Mouse (Mus musculus): ENCODE results near the gene Asic2. TPM values are rescaled to one million over a fixed set of nuclear protein-coding genes. Genes with fewer than 3 reads are reported as not detected.
A peak's percentile ranks its signal among the peaks of the same experiment; 100 is the strongest.
"Not testable (repeated sequence)": the region's sequence is repeated elsewhere in the genome, so short reads cannot be mapped to it uniquely, and the experiment has no call there.

Gene Asic2
- polyA plus RNA-seq, 1 experiment = 0.75 TPM

DNA sequence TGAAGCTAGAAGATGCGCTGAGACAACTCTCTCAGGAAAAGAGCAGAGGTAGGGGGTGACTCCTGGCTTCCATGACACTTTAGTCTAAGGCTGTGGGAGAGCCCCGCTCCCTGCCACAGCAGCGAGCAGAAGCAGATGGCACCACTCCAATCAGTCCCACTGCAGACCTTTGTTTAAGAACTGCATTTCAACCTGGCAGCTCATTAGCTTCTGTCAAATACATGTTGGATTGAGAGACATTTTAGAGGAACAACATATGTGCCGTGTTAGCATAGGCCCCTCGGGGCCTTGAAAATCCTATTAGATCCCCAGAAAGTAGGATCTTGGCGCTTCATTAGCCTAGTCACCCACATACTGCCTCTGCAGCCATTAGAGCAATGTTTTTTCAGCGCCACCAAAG is 697.7 kb downstream of the Asic2 start:
- TF ChIP-seq CTCF (conservative IDR thresholded peaks at IDR 0.05; ENCODE audit: insufficient read depth, insufficient read length, low read depth, low read length) (no peak), POLR2A (IDR thresholded peaks at IDR 0.05; ENCODE audit: low read depth, low read length) (no peak)
- H3K36me3 ChIP-seq (ENCODE audit: control insufficient read depth, insufficient read depth, low read length) = no peaks in the 10 kb centered on the region
- WGBS = 75% methylated on average over 7 of the region's 7 CpGs
- no peaks in the 10 kb centered on the region for H3K27me3 ChIP-seq (replicated peaks; ENCODE audit: control insufficient read depth, insufficient read depth, low read length)
- H3K4me3 ChIP-seq (ENCODE audit: insufficient read depth, low read depth, low read length) = no peak overlapping the region
- no peaks in the 10 kb centered on the region for H3K4me1 ChIP-seq (ENCODE audit: control insufficient read depth, insufficient read depth, low read length)
- DNase-seq = no peak
- H3K27ac ChIP-seq (ENCODE audit: insufficient read depth, low read depth, low read length) = no peak overlapping the region

DNA sequence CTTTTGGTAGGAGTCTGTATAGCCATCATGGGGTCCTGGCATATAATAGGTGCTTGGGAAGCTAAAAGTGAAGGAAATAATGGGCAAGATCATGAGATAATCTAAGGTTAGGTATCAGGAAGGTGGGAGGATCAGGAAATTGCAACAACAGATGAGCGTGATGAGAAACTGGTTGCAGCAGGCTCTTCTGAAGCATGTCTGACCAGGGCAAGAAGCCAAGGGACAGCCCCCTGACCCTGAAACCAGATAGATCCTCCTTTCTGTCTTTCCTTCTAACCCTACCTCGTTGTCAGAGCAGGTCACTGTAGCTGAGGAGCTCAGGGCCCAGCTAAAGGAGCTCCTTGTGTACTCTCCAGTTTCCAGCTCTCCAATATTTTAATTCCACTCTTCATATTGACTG is 704.5 kb downstream of the Asic2 start:
- Histone ChIP-seq H3K36me3 (ENCODE audit: control insufficient read depth, insufficient read depth, low read length) (no peaks in the 10 kb centered on the region), H3K27me3 (replicated peaks; ENCODE audit: control insufficient read depth, insufficient read depth, low read length) (no peaks in the 10 kb centered on the region), H3K4me3 (ENCODE audit: insufficient read depth, low read depth, low read length) (no peak overlapping the region), H3K4me1 (ENCODE audit: control insufficient read depth, insufficient read depth, low read length) (no peaks in the 10 kb centered on the region), H3K27ac (ENCODE audit: insufficient read depth, low read depth, low read length) (no peak overlapping the region)
- DNase-seq = no peak
- no peak for TF ChIP-seq CTCF (conservative IDR thresholded peaks at IDR 0.05; ENCODE audit: insufficient read depth, insufficient read length, low read depth, low read length)
- no peak for TF ChIP-seq POLR2A (IDR thresholded peaks at IDR 0.05; ENCODE audit: low read depth, low read length)
- WGBS = 24% methylated on average over 2 of the region's 2 CpGs

DNA sequence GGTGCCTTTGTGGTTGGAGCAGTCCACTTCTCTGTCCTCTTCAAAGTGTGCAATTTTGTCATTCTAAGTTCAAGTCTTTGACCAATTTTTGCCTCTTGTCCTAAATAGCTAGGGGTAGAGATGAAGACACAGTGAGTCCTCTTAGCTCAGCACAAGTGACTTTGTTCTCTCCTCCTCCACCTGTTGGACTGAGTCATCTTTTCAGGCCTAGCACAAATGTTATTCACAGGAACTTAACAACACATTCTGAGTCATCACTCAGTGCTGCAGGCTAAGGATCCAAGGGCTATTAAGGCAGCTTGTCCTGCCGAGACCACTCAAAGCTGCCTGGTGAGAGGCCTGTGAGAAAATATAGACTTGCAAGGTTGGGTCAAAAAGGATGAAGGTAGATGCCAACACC is 705.1 kb downstream of the Asic2 start:
- H3K4me1 ChIP-seq (ENCODE audit: control insufficient read depth, insufficient read depth, low read length) = no peaks in the 10 kb centered on the region
- TF ChIP-seq POLR2A (IDR thresholded peaks at IDR 0.05; ENCODE audit: low read depth, low read length) (no peak), CTCF (conservative IDR thresholded peaks at IDR 0.05; ENCODE audit: insufficient read depth, insufficient read length, low read depth, low read length) (no peak)
- DNase-seq = no peak
- no peak overlapping the region for H3K27ac ChIP-seq (ENCODE audit: insufficient read depth, low read depth, low read length)
- no peaks in the 10 kb centered on the region for H3K36me3 ChIP-seq (ENCODE audit: control insufficient read depth, insufficient read depth, low read length)
- H3K4me3 ChIP-seq (ENCODE audit: insufficient read depth, low read depth, low read length) = no peak overlapping the region
- H3K27me3 ChIP-seq (replicated peaks; ENCODE audit: control insufficient read depth, insufficient read depth, low read length) = no peaks in the 10 kb centered on the region
- 69% methylated on average over 1 of the region's 1 CpGs for WGBS

DNA sequence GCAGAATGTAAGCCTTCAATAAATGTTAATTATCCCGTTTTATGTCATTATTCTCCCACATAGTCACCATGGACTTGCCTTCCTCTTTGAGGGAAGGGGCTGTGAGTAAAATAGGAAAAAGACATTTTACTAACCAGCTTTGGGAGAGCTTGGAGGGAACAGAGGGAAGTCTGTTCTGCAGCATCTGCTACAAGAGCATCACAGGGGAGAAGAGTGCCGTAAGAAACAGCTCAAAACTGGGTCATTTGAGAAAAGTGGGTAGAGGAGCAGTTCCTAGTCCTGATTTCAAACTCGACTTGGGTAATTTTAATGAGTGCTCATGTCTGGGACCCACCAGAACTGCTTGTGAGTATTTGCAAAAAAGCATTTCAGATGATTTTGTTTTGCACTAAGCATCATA is 707.0 kb downstream of the Asic2 start:
- H3K36me3 ChIP-seq (ENCODE audit: control insufficient read depth, insufficient read depth, low read length) = no peaks in the 10 kb centered on the region
- WGBS = 85% methylated on average over 3 of the region's 3 CpGs
- H3K4me1 ChIP-seq (ENCODE audit: control insufficient read depth, insufficient read depth, low read length) = no peaks in the 10 kb centered on the region
- no peak overlapping the region for H3K27ac ChIP-seq (ENCODE audit: insufficient read depth, low read depth, low read length)
- TF ChIP-seq POLR2A (IDR thresholded peaks at IDR 0.05; ENCODE audit: low read depth, low read length) = no peak
- no peak for TF ChIP-seq CTCF (conservative IDR thresholded peaks at IDR 0.05; ENCODE audit: insufficient read depth, insufficient read length, low read depth, low read length)
- no peak for DNase-seq
- H3K27me3 ChIP-seq (replicated peaks; ENCODE audit: control insufficient read depth, insufficient read depth, low read length) = no peaks in the 10 kb centered on the region
- no peak overlapping the region for H3K4me3 ChIP-seq (ENCODE audit: insufficient read depth, low read depth, low read length)

DNA sequence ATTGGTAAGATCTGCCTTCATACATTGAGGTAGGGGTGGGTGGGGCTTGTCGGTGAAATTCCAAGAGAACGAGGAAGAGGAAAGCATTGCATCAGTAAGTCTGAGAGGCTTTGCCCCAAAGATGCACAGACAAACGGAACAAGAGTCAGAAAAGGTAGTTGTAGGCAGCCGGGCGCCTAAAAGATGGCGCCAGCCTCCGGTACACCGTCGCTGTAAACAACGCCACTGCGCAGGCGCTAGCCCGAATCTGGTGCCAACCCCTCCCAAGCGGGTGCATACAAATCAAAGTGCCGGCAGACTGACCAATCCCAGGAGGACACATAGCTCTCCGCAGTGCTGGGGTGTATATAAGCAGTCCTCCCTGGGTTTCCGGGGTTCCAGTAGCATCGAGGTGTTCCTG is 727.1 kb downstream of the Asic2 start:
- H3K36me3 ChIP-seq (ENCODE audit: control insufficient read depth, insufficient read depth, low read length); DNase-seq; H3K27me3 ChIP-seq (replicated peaks; ENCODE audit: control insufficient read depth, insufficient read depth, low read length); H3K27ac ChIP-seq (ENCODE audit: insufficient read depth, low read depth, low read length); H3K4me3 ChIP-seq (ENCODE audit: insufficient read depth, low read depth, low read length); H3K4me1 ChIP-seq (ENCODE audit: control insufficient read depth, insufficient read depth, low read length): not testable (repeated sequence)
- WGBS = 97% methylated on average over 18 of the region's 18 CpGs

DNA sequence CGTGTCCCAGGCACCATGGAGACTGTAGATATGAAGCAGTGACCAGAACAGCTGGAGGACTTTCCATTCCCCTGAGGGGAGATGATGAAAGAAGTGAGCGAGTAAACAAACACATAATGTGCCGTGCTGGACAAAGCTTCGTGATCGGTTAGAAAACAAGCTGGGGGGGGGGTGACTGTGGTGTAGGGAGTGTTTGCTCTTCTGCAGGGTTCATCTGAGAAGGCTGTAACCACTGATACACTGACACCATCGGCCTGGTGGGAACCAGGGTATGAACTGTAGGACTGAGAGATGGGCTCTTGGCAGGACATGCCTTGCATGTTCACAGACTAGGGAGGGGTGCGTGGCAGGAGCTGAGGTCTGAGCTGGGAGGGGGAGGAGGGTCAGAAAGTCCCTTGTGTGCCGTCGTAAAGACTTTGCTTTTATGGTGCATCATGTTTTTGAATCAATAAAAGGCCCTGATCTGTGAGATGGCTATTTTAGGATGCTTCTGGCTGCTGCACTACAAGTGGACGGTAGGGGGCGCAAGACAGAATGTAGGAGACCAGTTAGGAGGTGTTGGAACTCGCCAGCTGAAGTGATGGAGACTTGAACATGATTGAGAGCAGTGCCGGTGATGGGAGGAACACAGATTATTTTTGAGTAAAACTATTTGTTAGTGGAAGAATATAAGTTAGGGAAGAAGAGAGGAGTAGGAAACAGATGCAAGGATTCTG is 728.1 kb downstream of the Asic2 start:
- TF ChIP-seq CTCF (conservative IDR thresholded peaks at IDR 0.05; ENCODE audit: insufficient read depth, insufficient read length, low read depth, low read length) (peak; percentile 60), POLR2A (IDR thresholded peaks at IDR 0.05; ENCODE audit: low read depth, low read length) (no peak)
- H3K4me3 ChIP-seq (ENCODE audit: insufficient read depth, low read depth, low read length) = no peak overlapping the region
- no peaks in the 10 kb centered on the region for H3K27me3 ChIP-seq (replicated peaks; ENCODE audit: control insufficient read depth, insufficient read depth, low read length)
- H3K4me1 ChIP-seq (ENCODE audit: control insufficient read depth, insufficient read depth, low read length) = no peaks in the 10 kb centered on the region
- 43% methylated on average over 13 of the region's 13 CpGs for WGBS
- H3K27ac ChIP-seq (ENCODE audit: insufficient read depth, low read depth, low read length) = no peak overlapping the region
- no peaks in the 10 kb centered on the region for H3K36me3 ChIP-seq (ENCODE audit: control insufficient read depth, insufficient read depth, low read length)
- DNase-seq = peak; percentile 36

DNA sequence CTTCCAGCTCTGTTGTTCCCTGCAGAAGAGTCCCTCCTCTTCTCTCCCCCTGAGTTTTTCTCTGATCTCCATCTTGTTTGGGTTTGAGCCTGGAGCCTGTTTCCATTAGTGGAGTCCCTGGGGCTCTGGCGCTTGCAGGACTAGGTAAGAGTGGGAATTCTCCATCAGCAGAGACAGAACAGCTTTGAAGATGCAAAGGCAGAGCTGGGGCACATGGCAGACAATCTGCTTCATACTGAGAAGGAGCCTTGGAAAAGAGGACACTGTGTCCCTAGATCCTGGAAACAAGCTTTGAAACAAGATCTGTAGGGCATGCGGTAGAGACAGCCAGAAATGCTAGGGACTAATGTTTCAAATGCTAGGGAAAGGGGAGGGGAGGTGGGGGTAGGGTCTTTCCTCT is 729.2 kb downstream of the Asic2 start:
- Histone ChIP-seq H3K27me3 (replicated peaks; ENCODE audit: control insufficient read depth, insufficient read depth, low read length) (no peaks in the 10 kb centered on the region), H3K27ac (ENCODE audit: insufficient read depth, low read depth, low read length) (no peak overlapping the region), H3K4me3 (ENCODE audit: insufficient read depth, low read depth, low read length) (no peak overlapping the region), H3K4me1 (ENCODE audit: control insufficient read depth, insufficient read depth, low read length) (no peaks in the 10 kb centered on the region), H3K36me3 (ENCODE audit: control insufficient read depth, insufficient read depth, low read length) (no peaks in the 10 kb centered on the region)
- WGBS = 62% methylated on average over 2 of the region's 2 CpGs
- no peak for DNase-seq
- TF ChIP-seq CTCF (conservative IDR thresholded peaks at IDR 0.05; ENCODE audit: insufficient read depth, insufficient read length, low read depth, low read length) (no peak), POLR2A (IDR thresholded peaks at IDR 0.05; ENCODE audit: low read depth, low read length) (no peak)
